Mouse (Mus musculus): ENCODE measurements at regions not wholly inside any gene's neighbourhood (a gene's known extent, or its start where the extent isn't known, plus 50 kb on each side); places are given as distances from the start of the nearest gene placed in this dataset.

DNA sequence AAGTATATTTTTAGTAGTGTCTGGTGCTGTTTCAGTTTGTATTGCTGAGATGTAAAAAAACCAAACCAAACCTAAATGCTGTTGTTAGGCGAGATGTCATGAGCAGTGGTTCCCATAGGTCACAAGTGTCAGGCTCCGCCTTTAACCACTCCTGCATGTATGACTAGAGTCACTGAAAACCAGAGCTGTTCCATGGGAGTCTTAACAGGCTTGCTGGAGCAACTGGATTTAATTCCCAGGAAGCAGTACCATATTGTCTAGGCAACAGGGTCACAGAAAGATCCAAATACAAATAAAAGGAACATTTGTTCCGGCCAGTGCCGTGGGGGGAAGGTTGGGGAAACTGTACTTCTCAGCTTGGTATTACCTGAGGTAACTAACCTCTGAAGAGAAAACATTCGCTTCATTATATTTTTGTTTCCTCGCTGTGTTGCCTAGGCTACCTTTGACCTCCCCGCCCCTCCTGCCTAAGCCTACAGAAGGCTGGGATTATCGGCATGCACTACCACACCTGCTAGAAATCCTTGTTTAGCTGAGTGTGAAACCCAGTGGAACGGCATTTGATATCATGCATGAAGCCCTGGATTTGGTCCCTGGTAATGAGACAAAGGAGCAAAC is 124.3 kb upstream of the Tsc22d1 start:
- ATAC-seq (replicated peaks; ENCODE audit: low FRiP score, poor library complexity, severe bottlenecking): no peak

GRCm38 (mm10) chr14:76292211-76292610 is 122.5 kb upstream of the Tsc22d1 start:
- ATAC-seq (replicated peaks; ENCODE audit: low FRiP score, poor library complexity, severe bottlenecking): no peak

- no peak for ATAC-seq (replicated peaks; ENCODE audit: low FRiP score, poor library complexity, severe bottlenecking)
Measured at GRCm38 (mm10) chr14:76295411-76296169, 119.2 kb upstream of the Tsc22d1 start.

- ATAC-seq (replicated peaks; ENCODE audit: low FRiP score, poor library complexity, severe bottlenecking): no peak
Measured at GRCm38 (mm10) chr14:76297864-76298263, 116.9 kb upstream of the Tsc22d1 start.

GRCm38 (mm10) chr14:76302322-76302991 is 112.3 kb upstream of the Tsc22d1 start:
- ATAC-seq (replicated peaks; ENCODE audit: low FRiP score, poor library complexity, severe bottlenecking): no peak

GRCm38 (mm10) chr14:76307603-76308002 is 107.2 kb upstream of the Tsc22d1 start:
- ATAC-seq (replicated peaks; ENCODE audit: low FRiP score, poor library complexity, severe bottlenecking): no peak

GRCm38 (mm10) chr14:76308188-76308812 is 106.5 kb upstream of the Tsc22d1 start:
- ATAC-seq (replicated peaks; ENCODE audit: low FRiP score, poor library complexity, severe bottlenecking): no peak

GRCm38 (mm10) chr14:76309606-76310005 is 105.2 kb upstream of the Tsc22d1 start:
- ATAC-seq (replicated peaks; ENCODE audit: low FRiP score, poor library complexity, severe bottlenecking): no peak

DNA sequence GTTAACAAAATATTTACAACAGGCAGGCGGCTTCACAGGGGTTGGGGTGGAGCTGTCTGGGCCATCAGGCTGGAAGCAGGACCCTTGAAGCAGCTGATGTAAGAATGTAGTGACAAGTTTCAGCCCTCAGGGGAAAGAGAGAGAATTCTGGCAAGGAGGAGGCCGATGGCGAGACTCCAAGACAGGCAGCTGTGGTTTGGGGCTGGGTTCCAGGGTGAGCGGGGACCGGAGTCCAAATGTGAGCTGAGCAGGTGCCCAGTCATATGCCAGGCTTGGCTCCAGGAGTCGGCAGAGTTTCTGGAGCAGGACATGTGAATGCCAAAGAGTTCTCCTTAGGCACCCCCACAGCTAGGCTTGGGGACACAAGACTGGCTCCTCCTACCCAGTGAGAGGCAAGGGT is 104.5 kb upstream of the Tsc22d1 start:
- no peak for ATAC-seq (replicated peaks; ENCODE audit: low FRiP score, poor library complexity, severe bottlenecking)

- no peak for ATAC-seq (replicated peaks; ENCODE audit: low FRiP score, poor library complexity, severe bottlenecking)
Measured at GRCm38 (mm10) chr14:76313424-76314190, 101.2 kb upstream of the Tsc22d1 start.

- no peak for ATAC-seq (replicated peaks; ENCODE audit: low FRiP score, poor library complexity, severe bottlenecking)
Measured at GRCm38 (mm10) chr14:76318438-76318837, 96.3 kb upstream of the Tsc22d1 start.

DNA sequence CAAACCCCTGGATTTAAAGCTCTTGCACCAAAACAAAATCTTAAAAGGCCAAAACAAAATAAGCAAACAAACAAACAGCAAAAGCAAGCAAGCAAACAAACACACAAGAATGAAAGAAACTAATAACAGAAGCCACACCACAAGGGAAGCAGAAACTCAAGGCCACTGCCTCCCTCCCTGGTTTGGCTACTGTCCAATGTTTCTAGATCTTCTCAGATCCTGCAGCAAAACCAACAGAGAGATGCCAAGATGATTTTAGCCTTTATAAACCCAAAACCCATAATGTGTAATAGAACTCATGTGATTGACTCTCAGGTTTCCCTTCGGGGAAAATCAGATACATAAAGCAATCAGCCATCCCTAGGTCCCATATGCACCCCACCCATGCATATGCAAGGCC is 90.5 kb upstream of the Tsc22d1 start:
- ATAC-seq (replicated peaks; ENCODE audit: low FRiP score, poor library complexity, severe bottlenecking): no peak

GRCm38 (mm10) chr14:76329983-76330382 is 84.8 kb upstream of the Tsc22d1 start:
- no peak for ATAC-seq (replicated peaks; ENCODE audit: low FRiP score, poor library complexity, severe bottlenecking)

GRCm38 (mm10) chr14:76331497-76332335 is 83.0 kb upstream of the Tsc22d1 start:
- ATAC-seq (replicated peaks; ENCODE audit: low FRiP score, poor library complexity, severe bottlenecking): no peak

GRCm38 (mm10) chr14:76332336-76332703 is 82.4 kb upstream of the Tsc22d1 start:
- no peak for ATAC-seq (replicated peaks; ENCODE audit: low FRiP score, poor library complexity, severe bottlenecking)

- no peak for ATAC-seq (replicated peaks; ENCODE audit: low FRiP score, poor library complexity, severe bottlenecking)
Measured at GRCm38 (mm10) chr14:76340789-76341188, 74.0 kb upstream of the Tsc22d1 start.

- no peak for ATAC-seq (replicated peaks; ENCODE audit: low FRiP score, poor library complexity, severe bottlenecking)
Measured at GRCm38 (mm10) chr14:76341226-76341625, 73.5 kb upstream of the Tsc22d1 start.

DNA sequence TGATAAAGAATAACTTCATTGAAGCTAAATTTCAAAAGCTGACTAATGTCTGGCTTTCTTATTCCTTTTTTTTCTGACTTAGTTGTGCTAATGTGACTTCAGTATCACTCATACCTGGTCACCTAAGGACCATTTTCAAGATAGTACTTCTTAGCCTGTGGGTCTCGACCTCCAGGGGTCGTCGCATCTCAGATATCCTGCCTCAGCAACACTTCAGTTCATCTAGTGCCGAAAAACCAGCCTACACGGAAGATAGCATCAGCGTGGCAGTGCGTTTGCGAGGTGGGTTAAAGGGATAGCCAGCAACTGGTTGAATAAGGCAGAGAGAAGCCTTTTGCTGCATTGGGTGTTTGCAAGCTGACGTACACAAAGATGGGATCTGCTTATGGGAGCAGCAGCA is 62.9 kb upstream of the Tsc22d1 start:
- no peak for ATAC-seq (replicated peaks; ENCODE audit: low FRiP score, poor library complexity, severe bottlenecking)

GRCm38 (mm10) chr14:76356161-76356560 is 58.6 kb upstream of the Tsc22d1 start:
- no peak for ATAC-seq (replicated peaks; ENCODE audit: low FRiP score, poor library complexity, severe bottlenecking)

Measured in erythroid progenitor cell, adult 5-6 weeks (primary cell).